Mouse (Mus musculus) brain, adult 2 months (tissue): ENCODE measurements around the gene Slc5a5.
A peak's percentile ranks its signal among the peaks of the same experiment; 100 is the strongest.

Source experiments
- DNase-seq: peaks from one replicate; pipeline ENCODE4 v3.0.0; 2011; ENCODE audit warnings: low read depth, low spot score

Slc5a5 gene

GRCm38 (mm10) chr8:70892022-70892895 lies at the start of gene Slc5a5:
Slc5a5 (minus strand) TSS chr8:70892757.
- no peak for DNase-seq

- DNase-seq = peak; percentile 54
Measured at GRCm38 (mm10) chr8:70941478-70941877, 48.9 kb upstream of the Slc5a5 start.

- DNase-seq = peak; percentile 66
Measured at GRCm38 (mm10) chr8:70937200-70937599, 44.6 kb upstream of the Slc5a5 start.

- peak; percentile 61 for DNase-seq
Measured at GRCm38 (mm10) chr8:70934786-70935185, 42.2 kb upstream of the Slc5a5 start.

- DNase-seq = no peak
Measured at GRCm38 (mm10) chr8:70933036-70933435, 40.5 kb upstream of the Slc5a5 start.

- DNase-seq = no peak
Measured at GRCm38 (mm10) chr8:70931731-70932130, 39.2 kb upstream of the Slc5a5 start.

- DNase-seq = no peak
Measured at GRCm38 (mm10) chr8:70928778-70929322, 36.3 kb upstream of the Slc5a5 start.

- DNase-seq = no peak
Measured at GRCm38 (mm10) chr8:70928096-70928495, 35.5 kb upstream of the Slc5a5 start.

GRCm38 (mm10) chr8:70926396-70926795 lies 33.8 kb upstream of the Slc5a5 start:
- peak; percentile 67 for DNase-seq

- no peak for DNase-seq
Measured at GRCm38 (mm10) chr8:70925754-70926153, 33.2 kb upstream of the Slc5a5 start.

- DNase-seq = no peak
Measured at GRCm38 (mm10) chr8:70924151-70924550, 31.6 kb upstream of the Slc5a5 start.

- DNase-seq = no peak
Measured at GRCm38 (mm10) chr8:70920049-70920922, 27.7 kb upstream of the Slc5a5 start.

- no peak for DNase-seq
Measured at GRCm38 (mm10) chr8:70914704-70915103, 22.1 kb upstream of the Slc5a5 start.

GRCm38 (mm10) chr8:70913523-70913922 lies 21.0 kb upstream of the Slc5a5 start:
- DNase-seq = no peak

- no peak for DNase-seq
Measured at GRCm38 (mm10) chr8:70912955-70913354, 20.4 kb upstream of the Slc5a5 start.

- no peak for DNase-seq
Measured at GRCm38 (mm10) chr8:70911596-70911995, 19.0 kb upstream of the Slc5a5 start.

- no peak for DNase-seq
Measured at GRCm38 (mm10) chr8:70907518-70907917, 15.0 kb upstream of the Slc5a5 start.

GRCm38 (mm10) chr8:70905831-70906736 lies 13.5 kb upstream of the Slc5a5 start, which contains the start of gene Map1s:
Map1s (plus strand) TSS chr8:70905932.
- DNase-seq = peak; percentile 91

- DNase-seq = no peak
Measured at GRCm38 (mm10) chr8:70905463-70905830, 12.9 kb upstream of the Slc5a5 start.

- peak; percentile 56 for DNase-seq
Measured at GRCm38 (mm10) chr8:70904532-70904931, 12.0 kb upstream of the Slc5a5 start.

- DNase-seq = no peak
Measured at GRCm38 (mm10) chr8:70903582-70903981, 11.0 kb upstream of the Slc5a5 start.
